Mouse (Mus musculus): ENCODE measurements at regions not wholly inside any gene's neighbourhood (a gene's known extent, or its start where the extent isn't known, plus 50 kb on each side); places are given as distances from the start of the nearest gene placed in this dataset.

DNA sequence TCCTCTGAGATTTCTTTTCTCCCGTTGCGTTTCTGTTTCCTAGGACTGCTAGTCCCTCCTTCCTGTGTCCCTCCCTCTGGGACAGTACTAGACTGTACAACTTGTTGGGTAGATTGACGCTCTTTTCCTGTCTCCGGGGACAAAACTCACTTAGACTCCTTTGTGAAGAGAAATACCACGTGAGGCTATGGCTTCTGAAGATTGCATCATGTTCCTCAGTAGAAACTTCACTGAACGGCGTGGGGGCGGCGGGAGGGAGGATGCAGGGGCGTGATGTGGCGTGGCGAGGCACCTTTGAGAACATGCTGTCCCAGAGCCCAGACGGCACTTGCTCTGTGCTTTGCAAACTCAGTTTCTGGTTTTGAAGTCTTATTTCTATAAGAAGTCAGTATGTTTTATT is 78.5 kb downstream of the Spata18 start:
- no peak for DNase-seq (ENCODE audit: low spot score)

DNA sequence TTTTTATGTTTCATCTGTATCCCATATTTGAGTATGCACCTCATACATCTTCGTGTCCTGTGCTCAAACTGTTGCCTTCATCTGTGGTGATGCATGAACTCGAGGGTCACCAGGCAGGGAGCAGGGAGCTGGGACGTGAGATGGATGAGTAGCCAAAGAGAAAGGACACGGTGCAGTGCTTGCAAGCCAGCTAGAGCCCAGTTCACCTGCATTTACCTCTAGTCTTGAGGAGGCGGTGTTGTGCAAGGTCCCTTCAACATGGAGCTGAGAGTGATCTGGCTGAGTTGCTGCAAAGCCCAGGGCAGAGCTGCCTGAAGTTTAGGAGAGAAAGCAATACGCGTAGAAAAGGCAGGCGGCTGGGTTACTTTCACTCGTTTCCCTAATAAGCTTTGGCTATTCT is 80.2 kb downstream of the Spata18 start:
- no peak for DNase-seq (ENCODE audit: low spot score)

DNA sequence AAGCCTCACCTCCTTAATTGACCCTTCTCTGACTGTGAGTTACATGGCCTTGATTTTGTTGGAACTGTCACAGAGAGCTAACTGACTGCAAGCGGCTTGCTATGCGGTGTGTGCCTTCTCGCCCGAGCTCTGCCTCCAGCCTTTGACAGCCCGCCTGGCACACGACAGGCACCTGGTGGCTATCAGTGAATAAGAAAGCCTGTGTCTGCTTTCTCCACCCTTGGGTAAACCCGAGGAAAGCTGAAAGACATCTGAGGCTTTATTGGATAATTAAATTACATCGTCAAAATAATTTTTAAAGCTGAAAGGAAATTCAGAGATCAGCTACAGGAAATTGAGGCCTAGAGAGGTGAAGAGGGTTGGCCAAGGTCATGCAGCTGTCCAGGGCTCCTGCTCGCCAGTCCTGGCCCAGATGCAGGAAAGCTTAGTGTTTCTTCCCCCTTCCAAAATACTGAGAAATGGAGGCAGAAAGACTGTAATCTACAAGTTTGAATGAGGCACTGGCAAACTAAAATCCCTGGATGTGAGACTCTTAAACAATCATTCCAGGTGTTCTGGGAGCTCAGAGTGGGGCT is 80.9 kb downstream of the Spata18 start:
- DNase-seq (ENCODE audit: low spot score): no peak

DNA sequence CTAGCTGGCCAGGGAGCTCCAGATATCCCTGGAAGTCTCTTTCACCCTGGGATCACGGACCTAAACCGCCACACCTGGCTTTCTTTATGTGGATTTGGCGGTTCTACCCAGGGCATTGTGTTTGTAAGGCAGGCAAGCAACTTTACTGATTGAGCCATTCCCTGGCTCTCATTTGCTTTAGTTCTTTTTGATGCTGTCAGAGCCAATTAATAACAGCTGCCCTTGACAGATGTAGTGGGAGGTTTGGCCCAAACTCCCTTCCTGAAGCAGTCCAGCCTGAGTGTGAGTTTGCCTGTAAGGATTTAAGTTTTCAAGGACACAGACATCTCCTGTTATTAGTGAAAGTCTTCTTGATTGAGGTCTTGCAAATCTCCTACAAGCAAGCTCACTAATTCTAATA is 89.6 kb downstream of the Spata18 start:
- DNase-seq (ENCODE audit: low spot score): no peak

DNA sequence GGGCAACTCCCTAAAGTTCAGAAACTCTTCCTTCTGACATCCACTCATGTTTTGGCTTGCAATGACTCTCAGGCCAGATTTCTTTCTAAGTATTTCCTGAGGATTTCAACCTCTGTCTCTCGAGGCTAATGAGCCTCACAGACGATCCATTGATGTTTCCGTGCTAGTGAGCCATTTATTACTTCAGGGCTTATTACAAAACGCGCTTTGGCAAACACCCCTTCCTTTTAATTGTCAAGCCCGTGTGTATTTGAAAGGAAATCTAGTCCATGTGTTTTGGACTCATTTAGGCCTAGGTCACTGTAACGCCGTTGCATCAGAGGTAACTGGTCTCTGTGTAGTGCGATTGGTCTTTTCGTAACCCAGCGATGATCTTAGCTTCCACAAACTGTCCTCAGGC is 90.3 kb downstream of the Spata18 start:
- no peak for DNase-seq (ENCODE audit: low spot score)

DNA sequence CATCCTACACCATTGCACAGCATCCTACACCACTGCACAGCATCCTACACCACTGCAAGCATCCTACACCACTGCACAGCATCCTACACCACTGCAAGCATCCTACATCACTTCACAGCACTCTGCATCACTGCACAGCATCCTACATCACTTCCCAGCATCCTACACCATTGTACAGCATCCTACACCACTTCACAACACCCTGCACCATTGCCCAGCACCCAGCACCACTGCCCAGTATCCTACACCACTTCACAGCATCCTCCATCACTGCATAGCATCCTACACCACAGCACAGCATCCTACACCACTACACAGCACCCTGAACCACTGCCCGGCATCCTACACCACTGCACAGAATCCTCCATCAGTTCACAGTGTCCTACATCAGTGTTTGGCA is 92.8 kb downstream of the Spata18 start:
- no peak for DNase-seq (ENCODE audit: low spot score)

DNA sequence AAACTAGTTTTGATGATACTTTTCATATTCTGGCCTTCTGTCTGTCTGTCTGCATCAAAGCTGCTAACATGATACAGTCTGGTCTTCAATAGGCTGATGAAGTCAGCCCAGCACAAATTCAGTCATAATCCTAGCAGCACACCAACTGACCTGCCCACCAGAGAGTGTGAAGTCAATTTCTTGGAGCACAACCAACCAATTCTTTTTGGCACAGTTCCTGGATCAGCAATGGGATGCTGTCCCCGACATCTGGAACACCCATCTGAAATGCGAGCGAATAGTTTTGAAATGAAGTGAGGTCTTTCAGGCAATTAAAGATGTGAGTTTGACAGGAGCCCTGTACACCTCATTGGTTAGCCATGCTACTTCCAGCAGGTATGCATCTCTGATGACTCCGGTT is 98.6 kb downstream of the Spata18 start:
- DNase-seq (ENCODE audit: low spot score): no peak

DNA sequence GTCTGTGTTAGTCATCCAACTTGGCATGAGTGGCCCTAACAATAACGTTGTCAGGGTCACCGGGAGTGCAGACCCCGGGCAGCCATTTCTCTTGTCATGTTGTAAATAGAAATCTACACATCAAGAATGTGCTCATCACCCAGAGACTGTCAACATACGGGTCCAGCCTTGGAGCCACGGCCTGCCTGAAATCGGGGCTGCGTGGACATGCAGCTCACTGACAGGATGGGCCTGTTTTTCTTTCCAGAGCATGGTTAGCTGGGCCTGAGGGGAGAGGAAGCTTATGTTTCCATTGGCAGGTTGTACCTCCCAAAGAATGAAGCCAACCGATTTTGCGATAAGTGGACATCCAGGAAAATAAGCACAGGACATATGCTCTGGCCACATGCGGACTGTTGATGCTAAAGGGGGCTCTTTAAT is 101.1 kb downstream of the Spata18 start:
- peak; percentile 12 for DNase-seq (ENCODE audit: low spot score)

DNA sequence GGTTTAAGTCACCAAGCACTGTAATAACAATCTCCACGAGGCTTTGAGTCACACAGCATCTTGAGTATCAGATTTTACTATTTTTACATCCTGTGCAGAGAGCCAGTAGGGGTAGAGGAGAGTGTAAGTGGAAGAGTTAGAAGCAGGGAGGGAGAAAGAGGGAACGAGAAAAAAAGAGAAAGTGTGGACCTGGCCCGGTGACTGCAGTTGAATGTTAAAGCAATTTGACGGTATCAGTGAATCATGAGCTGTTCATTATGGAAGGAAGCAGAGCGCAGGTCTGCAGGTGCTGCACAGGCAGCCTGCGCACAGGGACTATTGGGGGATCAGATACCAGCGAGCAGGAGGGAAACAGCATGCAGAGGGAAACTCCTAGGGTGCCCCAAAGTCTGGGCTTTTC is 102.6 kb downstream of the Spata18 start:
- no peak for DNase-seq (ENCODE audit: low spot score)

DNA sequence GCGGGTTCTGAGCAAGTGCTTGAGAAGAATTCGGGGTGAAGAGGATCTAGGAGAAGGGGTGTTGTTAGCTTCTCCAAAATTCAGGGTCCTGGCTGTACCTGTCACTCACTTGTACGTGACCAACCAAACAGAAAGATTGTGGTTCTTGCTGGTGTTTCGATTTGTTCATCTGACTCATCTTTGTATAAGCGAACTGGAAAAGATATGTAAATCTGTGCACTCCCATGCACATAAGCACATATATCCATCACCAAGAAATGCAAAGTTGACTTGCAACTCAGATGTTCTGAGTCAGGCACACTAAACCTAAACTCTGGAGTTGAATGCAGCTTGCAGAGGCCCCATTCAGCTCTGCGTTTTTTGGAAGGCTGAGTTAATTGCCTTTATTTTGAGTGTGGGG is 107.4 kb downstream of the Spata18 start:
- DNase-seq (ENCODE audit: low spot score): no peak

DNA sequence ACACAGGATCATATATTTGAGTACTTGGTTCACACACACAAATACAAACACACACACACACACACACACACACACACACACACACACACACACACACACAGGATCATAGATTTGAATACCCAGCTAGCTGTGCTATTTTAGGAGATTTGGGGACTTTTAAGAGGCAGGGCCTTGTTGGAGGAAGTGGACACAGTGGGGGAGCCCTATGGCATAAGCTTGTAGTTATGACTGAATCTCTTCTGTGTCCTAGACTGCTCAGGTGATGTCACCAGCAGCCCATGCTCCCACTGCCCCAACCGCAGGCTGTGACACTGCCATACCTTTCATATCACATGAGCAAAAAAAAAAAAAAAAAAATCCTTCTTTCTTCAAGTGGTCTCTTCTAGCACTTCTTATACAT is 110.1 kb downstream of the Spata18 start:
- DNase-seq (ENCODE audit: low spot score): no peak

DNA sequence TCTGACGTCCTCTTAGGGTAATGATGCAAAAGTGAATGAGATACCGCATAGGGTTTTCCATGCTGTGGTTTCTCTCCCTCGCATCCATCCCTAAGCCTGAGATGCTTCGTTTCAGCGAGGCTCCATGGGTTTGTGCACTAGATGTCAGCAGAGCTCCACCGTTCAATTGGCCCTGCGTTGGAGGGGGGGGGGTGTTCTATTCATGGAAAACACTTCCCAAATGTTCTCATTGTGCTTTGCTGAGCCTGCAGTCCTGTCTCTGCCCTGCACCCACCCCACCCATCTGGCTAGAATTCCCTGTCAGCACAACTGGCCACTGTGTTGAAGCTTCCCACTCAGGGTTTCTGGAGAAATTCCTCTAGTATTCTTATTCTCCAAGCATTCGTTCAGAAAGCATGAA is 110.5 kb downstream of the Spata18 start:
- peak; percentile 68 for DNase-seq (ENCODE audit: low spot score)

DNA sequence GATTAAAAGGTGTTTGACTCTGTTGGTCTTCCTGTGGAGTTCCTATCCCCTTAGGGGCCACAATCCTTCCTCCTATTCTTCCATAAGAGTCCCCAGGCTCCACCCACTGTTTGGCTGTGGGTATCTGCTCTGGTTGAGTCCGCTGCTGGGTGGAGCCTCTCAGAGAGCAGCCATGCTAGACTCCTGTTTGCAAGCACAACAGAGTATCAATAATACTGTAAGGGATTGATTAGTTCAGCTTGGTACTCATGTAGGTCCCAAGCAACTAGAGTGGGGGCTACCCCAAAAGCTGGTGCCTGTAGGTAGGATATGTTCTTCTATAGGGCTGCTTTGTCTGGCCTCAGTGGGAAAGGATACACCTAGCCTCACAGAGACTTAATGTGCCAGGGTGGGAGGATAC is 113.0 kb downstream of the Spata18 start:
- no peak for DNase-seq (ENCODE audit: low spot score)

DNA sequence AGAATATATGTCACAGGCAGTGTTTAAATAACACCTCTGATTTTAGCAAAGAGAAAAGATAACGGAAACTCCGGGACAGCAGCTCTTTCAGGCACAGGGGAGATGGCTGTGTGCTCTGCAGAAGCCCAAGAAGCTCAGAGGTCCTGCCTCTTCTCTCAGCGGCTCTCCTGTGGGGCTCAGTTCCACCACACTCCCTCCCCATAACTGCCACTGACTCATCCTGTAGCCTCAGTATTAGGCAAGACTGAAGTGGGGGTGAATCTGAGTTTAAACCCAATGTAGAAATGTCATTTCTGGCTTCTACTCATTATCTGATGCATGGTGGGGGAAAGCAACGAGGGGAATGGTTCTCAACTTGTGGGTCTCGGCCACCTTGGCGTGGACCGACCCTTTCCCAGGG is 114.3 kb downstream of the Spata18 start:
- DNase-seq (ENCODE audit: low spot score): no peak

DNA sequence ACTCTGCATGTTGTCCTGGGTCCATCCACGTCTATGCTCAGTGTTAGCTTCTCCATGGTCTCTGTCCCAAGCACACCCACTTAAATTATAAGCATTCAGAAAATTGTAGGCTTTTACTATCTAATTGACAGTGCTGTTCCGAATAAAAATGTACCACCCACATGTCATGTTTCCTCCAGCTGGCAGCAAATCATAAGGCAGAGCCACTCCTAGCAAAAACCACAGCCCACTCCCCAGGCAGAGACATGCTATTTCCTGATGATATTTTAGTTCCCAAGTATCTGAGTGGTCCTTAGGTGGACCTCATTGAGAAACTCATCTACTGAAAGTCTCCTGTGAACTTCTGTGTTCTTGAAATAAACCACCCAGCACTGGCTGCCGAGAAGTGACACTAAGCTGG is 117.1 kb downstream of the Spata18 start:
- DNase-seq (ENCODE audit: low spot score): no peak

DNA sequence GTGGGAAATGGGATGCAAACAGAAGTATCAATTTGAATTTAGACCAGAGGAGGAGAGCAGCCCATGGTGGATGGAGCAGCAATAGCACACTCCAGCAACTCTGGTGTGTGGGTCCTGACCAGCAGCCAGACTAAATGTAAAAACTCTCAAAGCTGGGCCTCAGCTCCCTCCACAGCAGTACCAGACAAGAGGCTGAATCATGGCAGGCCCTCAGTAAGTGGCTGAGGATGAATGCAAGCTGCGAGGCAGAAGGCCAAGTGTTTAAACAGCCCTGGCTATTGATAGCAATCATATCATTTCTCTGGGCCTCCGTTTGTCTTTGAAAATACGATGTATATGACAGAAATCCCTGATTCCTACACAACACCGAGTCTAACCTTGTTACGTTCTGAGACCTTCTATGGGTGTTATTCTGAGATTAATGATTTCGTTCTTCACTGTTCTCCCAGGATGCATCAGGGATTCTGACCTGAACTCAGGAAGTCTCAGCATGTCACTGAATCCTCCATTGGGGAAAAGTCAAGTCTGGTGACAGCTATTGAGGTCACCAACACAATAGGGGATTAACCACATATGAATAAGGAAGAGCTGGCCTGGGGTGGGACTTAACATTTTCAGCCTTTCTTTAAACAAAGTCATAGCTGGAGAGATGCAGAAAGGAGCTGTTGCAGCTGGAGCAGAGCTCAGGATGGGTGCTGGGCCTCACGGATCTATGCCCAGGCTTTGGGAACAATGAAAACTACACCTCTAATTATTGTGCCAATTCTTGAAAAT is 124.8 kb downstream of the Spata18 start:
- no peak for DNase-seq (ENCODE audit: low spot score)

DNA sequence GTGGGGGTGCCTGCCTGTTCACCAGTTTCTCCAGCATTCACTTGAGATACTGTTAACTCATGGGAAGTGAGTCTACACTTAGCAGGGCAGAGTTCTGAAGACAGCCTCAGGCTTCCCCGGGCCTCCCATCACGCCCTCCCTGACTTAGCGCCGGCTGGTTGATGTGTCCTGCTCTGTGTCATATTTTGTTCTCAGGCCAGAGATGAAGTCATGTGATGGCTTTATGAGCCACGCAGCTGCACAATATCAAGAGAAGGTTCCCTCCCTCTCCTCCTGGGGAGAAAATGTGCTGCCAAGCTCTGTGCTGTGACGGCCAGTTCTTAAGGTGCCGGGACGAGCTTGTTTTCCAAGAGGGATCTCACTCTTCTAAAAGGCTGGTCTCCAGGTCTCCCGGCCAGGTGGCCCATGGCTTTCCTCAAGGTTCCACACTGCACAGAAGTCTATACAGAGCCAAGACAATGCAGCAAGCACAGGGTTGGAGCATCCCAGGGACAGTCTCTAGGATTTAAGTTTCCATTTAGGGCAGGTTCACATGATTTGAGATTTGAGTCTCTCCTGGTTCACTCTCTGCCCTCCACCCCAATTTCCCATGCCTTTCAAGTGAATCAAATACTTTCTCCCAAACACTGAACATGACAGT is 126.2 kb downstream of the Spata18 start:
- peak; percentile 71 for DNase-seq (ENCODE audit: low spot score)

DNA sequence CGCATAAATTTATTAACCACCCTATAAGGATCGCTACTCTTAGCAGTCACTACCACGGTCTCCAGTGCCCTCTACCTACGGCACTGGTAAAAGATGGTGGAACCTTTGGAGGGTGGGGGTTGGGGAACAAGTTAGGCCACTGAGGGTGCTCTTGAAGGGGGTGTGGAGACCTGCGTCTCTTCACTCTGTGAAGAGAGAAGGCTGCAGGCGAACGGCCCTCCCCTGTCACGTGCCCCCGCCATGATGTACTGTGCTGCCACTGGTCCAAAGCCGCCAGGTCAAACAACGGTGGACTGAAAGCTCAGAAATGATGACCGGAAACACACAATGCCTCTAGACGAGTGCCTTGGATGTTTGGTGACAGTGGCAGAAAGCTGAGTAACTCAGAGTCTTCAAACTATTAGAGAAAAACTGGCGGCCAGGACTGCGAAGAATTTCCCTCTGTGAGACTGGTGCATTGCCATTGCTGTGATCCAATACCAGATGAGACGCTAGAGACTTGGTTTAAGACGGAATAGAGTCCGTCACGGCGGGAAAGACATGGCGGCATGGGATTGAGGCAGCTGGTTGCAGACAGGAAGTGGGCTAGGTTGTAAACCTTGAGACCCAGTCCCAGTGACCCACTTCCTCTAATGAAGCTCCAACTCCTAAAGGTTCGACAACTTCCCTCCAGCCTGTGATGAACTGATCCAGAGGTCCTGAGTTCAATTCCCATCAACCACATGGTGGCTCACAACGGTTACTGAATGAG is 130.2 kb downstream of the Spata18 start:
- no peak for DNase-seq (ENCODE audit: low spot score)

DNA sequence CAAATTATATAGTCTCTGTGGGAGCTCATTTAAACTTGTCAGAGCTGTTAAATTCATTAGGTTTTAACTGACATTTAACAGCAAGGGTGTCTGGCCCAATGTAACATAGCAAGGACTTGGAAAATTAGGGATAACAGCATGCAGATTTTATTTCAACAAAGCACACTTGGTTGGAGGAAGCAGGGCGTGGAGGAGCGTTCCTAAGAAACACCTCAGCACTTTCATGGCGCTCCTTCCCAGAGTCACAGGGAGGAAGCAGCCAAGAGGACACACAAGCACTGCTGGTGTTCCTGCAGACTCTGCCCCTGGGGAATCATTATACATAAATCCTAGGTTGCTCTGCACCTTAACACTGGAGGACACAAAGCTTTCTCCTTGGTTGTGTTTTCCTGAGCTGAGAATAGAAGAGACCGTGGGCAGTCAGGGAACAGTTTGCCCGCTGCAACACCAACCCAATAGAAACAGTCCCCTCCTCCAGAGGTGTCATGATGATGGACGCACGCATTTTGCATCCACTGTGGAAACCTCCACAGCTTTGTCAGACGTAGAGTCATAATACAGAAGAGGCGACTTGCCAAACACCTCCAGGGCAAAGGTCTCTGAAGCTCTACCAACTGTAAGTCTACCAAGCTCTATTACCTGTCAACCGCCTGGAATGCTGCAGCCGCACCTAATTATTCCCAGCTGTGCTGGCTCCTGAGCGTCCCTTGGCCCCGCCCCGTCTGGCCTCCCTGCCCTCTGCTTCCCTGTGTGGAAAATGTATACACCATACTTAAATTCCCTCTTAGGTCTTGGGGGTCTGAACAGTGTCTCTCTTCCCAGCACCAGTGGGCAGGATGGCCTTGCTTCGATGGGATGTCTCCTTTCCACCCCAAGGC is 131.3 kb downstream of the Spata18 start:
- DNase-seq (ENCODE audit: low spot score): peak; percentile 18

DNA sequence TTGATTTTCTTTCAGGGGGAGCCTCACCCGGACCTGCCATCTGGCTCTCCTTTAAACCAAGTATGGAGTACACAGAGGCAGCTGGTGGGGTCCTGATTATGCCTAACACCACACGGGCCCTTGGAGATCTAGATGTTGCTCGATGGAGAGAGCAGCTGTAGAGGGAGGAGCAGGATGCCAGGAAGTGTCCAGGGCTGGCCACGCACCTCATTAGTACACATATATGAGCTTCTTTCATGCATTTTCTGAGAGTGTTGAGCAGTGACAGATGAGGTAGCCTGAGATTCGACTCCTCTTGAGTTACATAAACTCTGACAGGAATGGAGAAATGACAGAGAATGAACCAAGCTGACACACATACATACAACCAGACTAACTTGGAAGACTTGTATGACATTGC is 136.1 kb downstream of the Spata18 start:
- DNase-seq (ENCODE audit: low spot score): no peak

DNA sequence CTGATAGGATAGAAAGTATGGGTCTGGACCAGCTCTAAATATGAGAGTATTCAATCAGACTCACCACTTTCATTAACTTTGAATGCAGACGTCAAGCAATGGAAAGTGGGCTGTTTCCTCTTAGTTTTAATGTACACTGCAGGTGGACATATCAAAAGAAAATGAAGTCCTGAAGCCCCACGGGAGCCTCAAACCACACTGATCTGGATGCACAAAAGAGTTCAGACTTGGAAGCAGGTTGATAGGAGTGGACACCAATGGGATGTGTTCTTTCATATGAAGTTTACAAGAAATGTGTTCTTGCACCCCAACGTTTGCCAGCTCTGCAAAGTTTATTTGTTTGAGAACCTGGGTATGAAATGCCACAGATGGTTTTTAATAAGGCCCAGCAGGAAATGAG is 141.0 kb downstream of the Spata18 start:
- no peak for DNase-seq (ENCODE audit: low spot score)

DNA sequence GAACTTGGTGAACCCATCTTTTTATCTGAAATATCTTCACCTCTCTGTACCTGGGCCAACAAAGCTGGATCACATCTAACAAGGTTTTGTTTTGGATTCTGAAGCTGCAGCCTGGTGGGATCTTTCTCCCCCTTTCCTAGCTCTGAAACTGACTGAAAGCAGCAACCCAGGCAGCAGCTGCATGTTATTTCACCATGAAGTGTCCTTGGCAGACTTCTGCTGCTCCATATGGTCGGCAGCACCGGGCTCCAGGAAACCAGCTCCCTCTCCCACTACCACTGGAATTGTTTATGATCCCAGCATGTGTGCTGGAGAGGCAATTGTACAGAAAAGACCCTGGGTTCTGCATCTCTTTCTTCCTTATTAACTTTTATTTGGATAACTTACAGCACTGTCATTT is 145.0 kb downstream of the Spata18 start:
- DNase-seq (ENCODE audit: low spot score): no peak

Measured in urinary bladder, postnatal 14 days (tissue).